Mouse (Mus musculus) stomach, embryonic 16.5 days (tissue): ENCODE results near the gene Nod1. TPM values are rescaled to one million over a fixed set of nuclear protein-coding genes. Genes with fewer than 3 reads are reported as not detected.

Experiments used
- ATAC-seq: fragments of 200-750 bp; cut with Nextera tagmentation; 2 replicates; pipeline ENCODE4 v1.8.0; 2017; ENCODE audit warnings: moderate number of reproducible peaks, moderate TSS enrichment; ENCODE audit not compliant: insufficient read depth, low FRiP score
- H3K27ac ChIP-seq: fragments of 300-500 bp; sonication (generic); 2 replicates; pipeline ENCODE4 v1.5.1; 2014; ENCODE audit warnings: low read length
- H3K27me3 ChIP-seq: fragments of 300-500 bp; sonication (generic); 2 replicates; pipeline ENCODE4 v1.6.1; 2014; ENCODE audit warnings: low read length, control low read depth, mixed read lengths; ENCODE audit not compliant: control insufficient read depth, insufficient read depth
- H3K36me3 ChIP-seq: fragments of 300-500 bp; sonication (generic); 2 replicates; pipeline ENCODE4 v1.6.1; 2014; ENCODE audit warnings: low read length; ENCODE audit not compliant: control insufficient read depth, insufficient read depth
- H3K4me1 ChIP-seq: fragments of 300-500 bp; sonication (generic); 2 replicates; pipeline ENCODE4 v1.6.1; 2014; ENCODE audit warnings: low read length, control low read depth, mixed read lengths; ENCODE audit not compliant: control insufficient read depth, insufficient read depth
- H3K4me2 ChIP-seq: fragments of 300-500 bp; sonication (generic); 2 replicates; pipeline ENCODE4 v1.6.1; 2014; ENCODE audit warnings: low read depth, low read length, mixed read lengths
- H3K4me3 ChIP-seq: fragments of 300-500 bp; sonication (generic); replicated peaks from 2 replicates; pipeline ENCODE4 v1.5.1; 2014; ENCODE audit warnings: mild to moderate bottlenecking, low read length
- H3K9ac ChIP-seq: fragments of 300-500 bp; sonication (generic); 2 replicates; pipeline ENCODE4 v1.6.1; 2014; ENCODE audit warnings: low read length
- H3K9me3 ChIP-seq: fragments of 300-500 bp; sonication (generic); replicated peaks from 2 replicates; pipeline ENCODE4 v1.6.1; 2016; ENCODE audit warnings: low read length, control low read depth; ENCODE audit not compliant: control insufficient read depth
- WGBS: fragments of 180-500 bp; shearing (Covaris S2); extraction: QIAGEN DNeasy Blood & Tissue Kit; methylation state at CpG from one replicate; pipeline ENCODE4 v1.1.7; 2014; 5-methylcytosine and 5-hydroxymethylcytosine counted together
- polyA plus RNA-seq: library from polyadenylated mRNA; unstranded; fragments of >200 nt; fragmentation: Nextera tagmentation; extraction: Ambion mirVana; gene quantifications from 2 replicates; pipeline ENCODE4 v1.2.1, GENCODE M21; 2015

Nod1 gene
- polyA plus RNA-seq, 1 experiment from 2014 or later, result 9.8 TPM

DNA sequence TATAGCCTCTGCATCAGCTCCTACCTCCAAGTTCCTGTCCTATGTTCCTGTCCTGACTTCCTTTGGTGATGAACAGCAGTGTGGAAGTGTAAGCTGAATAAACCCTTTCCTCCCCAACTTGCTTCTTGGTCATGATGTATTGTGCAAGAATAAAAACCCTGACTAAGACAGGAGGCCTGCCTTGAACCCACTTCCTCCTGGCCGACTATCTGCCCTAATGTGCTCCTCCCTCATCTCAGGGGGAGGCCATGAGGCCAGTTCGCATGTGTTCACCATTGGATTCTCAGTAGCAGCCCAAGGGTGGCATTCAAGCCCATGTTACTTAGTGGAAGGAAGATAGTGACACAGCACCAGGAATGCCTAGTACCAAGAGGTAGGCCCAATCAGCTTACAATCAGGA, 45.5 kb downstream of the Nod1 start:
- no peaks in the 10 kb centered on the region for H3K4me1 ChIP-seq
- ATAC-seq, result no peak
- H3K4me3 ChIP-seq, result no peak overlapping the region
- H3K27me3 ChIP-seq, result no peaks in the 10 kb centered on the region
- no peak overlapping the region for H3K4me2 ChIP-seq
- H3K9me3 ChIP-seq, result no peaks in the 10 kb centered on the region
- WGBS, result 73% methylated on average over 2 of the region's 2 CpGs
- H3K36me3 ChIP-seq, result 0 out of 2 replicates have a peak, but pooled peaks cover 5% of the 10 kb centered on the region
- no peak overlapping the region for H3K9ac ChIP-seq
- no peak overlapping the region for H3K27ac ChIP-seq

DNA sequence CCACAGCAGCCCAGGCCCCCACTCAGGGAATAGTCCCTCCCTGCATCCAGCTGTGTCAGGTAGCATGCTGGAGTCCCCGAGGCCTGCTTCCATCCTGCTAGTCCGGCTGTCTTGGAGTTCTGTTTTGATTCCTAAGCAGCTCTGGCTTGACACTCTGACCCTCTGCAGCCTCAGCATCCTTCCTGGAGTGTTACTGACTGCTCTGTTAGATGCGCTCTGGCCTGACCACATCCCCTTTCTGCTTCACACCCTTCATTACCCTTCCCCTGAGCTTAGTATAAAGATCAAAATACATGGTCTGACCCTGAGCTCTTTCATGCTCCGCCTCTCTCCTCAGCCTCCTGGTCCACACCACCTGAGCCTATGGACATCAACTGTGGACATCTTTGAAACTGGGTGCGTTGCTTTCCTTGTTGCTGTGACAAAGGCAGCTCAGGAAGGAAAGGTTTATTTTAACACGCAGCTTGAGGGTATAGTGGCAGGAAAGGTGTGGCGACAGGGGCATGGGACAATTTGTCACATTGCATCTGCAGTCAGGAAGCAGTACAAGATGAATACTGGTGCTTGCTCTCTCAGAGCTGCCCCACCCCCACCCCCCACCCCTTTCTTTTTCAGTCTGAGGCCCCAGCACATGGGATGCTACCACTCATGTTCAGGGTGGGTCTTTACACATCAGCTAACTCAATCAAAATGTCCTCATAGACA, 46.5 kb downstream of the Nod1 start:
- Histone ChIP-seq H3K27me3 (no peaks in the 10 kb centered on the region), H3K4me3 (no peak overlapping the region), H3K9ac (no peak overlapping the region), H3K9me3 (no peaks in the 10 kb centered on the region), H3K27ac (no peak overlapping the region), H3K4me2 (no peak overlapping the region), H3K4me1 (no peaks in the 10 kb centered on the region), H3K36me3 (0 out of 2 replicates have a peak, but pooled peaks cover 5% of the 10 kb centered on the region)
- 57% methylated on average over 7 of the region's 7 CpGs for WGBS
- no peak for ATAC-seq

DNA sequence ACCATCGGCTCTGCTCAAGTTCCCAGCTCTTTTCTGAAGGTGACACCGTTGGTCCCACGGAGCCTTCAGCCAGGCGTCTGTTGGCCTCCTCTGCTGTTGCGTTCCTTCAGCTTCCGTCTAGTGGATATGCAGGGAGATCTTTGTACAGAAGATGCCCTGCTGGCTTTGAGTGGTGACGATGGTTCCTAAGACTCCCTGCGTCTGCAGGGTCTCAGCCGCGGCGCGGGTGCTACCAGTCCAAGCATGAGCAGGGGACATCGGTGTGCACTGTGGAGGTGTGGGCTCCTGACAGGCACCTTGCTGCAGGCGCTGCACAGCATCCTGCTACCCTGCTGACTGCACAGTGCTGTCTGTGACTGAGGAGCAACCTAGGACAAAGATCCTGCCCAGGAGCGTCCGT, 47.9 kb downstream of the Nod1 start:
- H3K4me1 ChIP-seq, result no peaks in the 10 kb centered on the region
- no peaks in the 10 kb centered on the region for H3K27me3 ChIP-seq
- no peak overlapping the region for H3K4me3 ChIP-seq
- 93% methylated on average over 16 of the region's 16 CpGs for WGBS
- ATAC-seq, result no peak
- no peak overlapping the region for H3K9ac ChIP-seq
- no peak overlapping the region for H3K4me2 ChIP-seq
- no peak overlapping the region for H3K27ac ChIP-seq
- H3K9me3 ChIP-seq, result no peaks in the 10 kb centered on the region
- H3K36me3 ChIP-seq, result 0 out of 2 replicates have a peak, but pooled peaks cover 5% of the 10 kb centered on the region

DNA sequence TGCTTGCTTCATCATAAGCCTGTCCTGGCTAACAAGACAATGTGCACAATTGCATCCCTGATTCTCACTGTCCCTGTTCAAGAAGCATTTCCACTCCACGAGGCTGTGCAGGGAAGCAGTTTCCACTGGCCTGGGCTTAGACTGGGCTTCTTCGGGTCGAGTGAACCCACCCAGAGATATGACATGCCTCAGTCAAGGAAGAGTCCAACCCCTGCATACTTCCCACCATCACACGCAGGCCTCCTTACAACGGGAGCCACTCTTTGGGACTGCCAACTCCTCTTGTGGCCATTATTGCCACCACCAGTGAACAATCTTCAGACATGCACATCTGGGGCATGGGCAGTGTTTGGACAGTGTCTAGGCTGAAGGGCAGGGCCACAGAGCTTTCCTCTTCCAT, 53.9 kb downstream of the Nod1 start:
- Histone ChIP-seq H3K4me2 (no peak overlapping the region), H3K27me3 (no peaks in the 10 kb centered on the region), H3K27ac (no peak overlapping the region), H3K9me3 (no peaks in the 10 kb centered on the region), H3K36me3 (no peaks in the 10 kb centered on the region), H3K9ac (no peak overlapping the region), H3K4me3 (no peak overlapping the region), H3K4me1 (no peaks in the 10 kb centered on the region)
- ATAC-seq, result no peak
- 88% methylated on average over 5 of the region's 5 CpGs for WGBS

DNA sequence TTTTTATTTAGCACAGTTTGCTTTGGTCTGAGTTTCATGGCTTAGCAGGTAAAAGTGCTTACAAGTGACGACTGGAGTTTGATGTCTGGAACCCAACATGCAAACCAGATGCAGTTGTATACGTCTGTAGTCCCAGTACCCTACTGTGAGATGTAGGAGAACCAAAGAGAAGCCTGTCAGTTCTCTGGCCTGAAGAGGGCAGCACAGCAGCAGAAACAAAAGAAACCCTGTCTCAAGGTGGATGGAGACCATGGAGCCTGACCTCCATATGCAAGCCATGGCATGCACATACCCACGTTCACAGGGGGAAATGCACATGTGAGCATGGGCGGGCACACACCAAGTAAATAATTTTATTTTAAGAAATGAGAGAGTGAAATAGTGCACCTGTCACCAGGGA, 54.9 kb downstream of the Nod1 start:
- H3K4me3 ChIP-seq, result no peak overlapping the region
- no peak for ATAC-seq
- WGBS, result 29% methylated on average over 4 of the region's 4 CpGs
- H3K9me3 ChIP-seq, result no peaks in the 10 kb centered on the region
- H3K4me1 ChIP-seq, result no peaks in the 10 kb centered on the region
- H3K27ac ChIP-seq, result no peak overlapping the region
- H3K4me2 ChIP-seq, result no peak overlapping the region
- no peaks in the 10 kb centered on the region for H3K36me3 ChIP-seq
- H3K27me3 ChIP-seq, result no peaks in the 10 kb centered on the region
- no peak overlapping the region for H3K9ac ChIP-seq

DNA sequence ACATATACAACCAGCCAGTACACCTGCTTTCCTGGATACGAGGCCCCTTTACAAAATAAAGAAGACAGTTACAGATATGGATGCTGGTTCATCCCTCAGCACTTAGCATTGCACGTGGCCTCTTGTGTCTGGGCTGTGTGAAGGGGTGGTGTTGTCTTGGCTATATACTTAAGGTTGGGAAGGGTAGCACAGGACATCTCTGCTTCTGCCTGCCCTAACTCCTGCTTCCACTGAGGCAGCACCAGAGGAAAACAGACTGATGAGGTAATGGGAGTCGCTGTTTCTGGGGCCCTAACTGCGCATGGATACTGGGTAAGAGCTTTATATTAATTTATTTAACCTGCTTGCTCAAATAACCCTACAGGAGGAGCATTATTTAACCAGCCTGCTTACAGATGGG, 55.5 kb downstream of the Nod1 start:
- H3K9ac ChIP-seq, result no peak overlapping the region
- no peaks in the 10 kb centered on the region for H3K9me3 ChIP-seq

DNA sequence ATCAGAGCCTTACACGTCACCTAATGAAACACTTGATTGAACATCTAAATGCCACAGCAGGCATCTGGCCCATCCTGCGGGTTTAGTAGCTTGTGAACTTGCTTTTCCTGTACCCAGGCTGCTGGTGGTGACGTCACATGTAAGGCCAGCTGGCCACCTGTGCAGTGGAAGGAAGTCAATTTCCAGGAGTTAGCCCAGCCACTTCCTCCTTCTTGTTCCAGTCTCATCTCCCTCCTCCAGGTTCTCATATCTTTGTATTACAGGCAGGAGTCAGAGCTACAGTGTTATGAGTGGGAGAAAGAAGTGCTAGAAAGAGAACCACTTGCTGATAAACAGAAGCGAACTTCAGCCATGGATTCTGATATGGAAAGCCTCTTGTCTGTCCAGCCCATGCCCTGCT, 56.2 kb downstream of the Nod1 start:
- WGBS, result 69% methylated on average over 4 of the region's 4 CpGs
- ATAC-seq, result no peak

More for the DNA sequence above, 55.5 kb downstream of the Nod1 start:
- no peak overlapping the region for H3K4me3 ChIP-seq
- 68% methylated on average over 4 of the region's 4 CpGs for WGBS
- H3K4me2 ChIP-seq, result no peak overlapping the region
- ATAC-seq, result no peak
- H3K27ac ChIP-seq, result no peak overlapping the region
- H3K27me3 ChIP-seq, result no peaks in the 10 kb centered on the region
- no peaks in the 10 kb centered on the region for H3K4me1 ChIP-seq
- no peaks in the 10 kb centered on the region for H3K36me3 ChIP-seq

DNA sequence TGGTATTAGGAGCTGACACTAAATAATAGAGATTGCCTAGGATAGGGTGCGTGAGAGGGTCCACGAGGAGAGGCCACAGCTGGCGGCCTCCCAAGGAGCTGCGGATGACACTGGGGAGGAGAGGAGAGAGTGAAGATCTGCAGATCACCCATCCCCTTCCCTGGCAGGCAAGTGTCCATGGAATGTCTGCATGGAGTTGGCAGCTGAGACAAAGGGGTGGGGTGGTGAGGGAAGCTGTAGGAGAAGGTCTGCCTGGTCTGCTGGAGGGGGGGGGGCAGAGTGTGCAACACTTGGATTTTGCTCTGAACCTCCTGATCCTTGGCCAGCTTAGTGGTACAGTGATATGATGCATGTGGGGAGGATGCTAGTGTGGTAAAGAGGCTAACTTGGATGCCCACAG, 57.4 kb downstream of the Nod1 start:
- ATAC-seq, result no peak
- Histone ChIP-seq H3K36me3 (no peaks in the 10 kb centered on the region), H3K4me1 (no peaks in the 10 kb centered on the region), H3K4me2 (no peak overlapping the region), H3K9ac (no peak overlapping the region), H3K27ac (no peak overlapping the region), H3K27me3 (no peaks in the 10 kb centered on the region), H3K9me3 (no peaks in the 10 kb centered on the region), H3K4me3 (no peak overlapping the region)
- 60% methylated on average over 4 of the region's 4 CpGs for WGBS

More for the DNA sequence above, 56.2 kb downstream of the Nod1 start:
- no peak overlapping the region for H3K4me3 ChIP-seq
- H3K36me3 ChIP-seq, result no peaks in the 10 kb centered on the region
- H3K27ac ChIP-seq, result no peak overlapping the region
- no peaks in the 10 kb centered on the region for H3K27me3 ChIP-seq
- H3K9me3 ChIP-seq, result no peaks in the 10 kb centered on the region
- H3K4me1 ChIP-seq, result no peaks in the 10 kb centered on the region
- no peak overlapping the region for H3K4me2 ChIP-seq
- H3K9ac ChIP-seq, result no peak overlapping the region

DNA sequence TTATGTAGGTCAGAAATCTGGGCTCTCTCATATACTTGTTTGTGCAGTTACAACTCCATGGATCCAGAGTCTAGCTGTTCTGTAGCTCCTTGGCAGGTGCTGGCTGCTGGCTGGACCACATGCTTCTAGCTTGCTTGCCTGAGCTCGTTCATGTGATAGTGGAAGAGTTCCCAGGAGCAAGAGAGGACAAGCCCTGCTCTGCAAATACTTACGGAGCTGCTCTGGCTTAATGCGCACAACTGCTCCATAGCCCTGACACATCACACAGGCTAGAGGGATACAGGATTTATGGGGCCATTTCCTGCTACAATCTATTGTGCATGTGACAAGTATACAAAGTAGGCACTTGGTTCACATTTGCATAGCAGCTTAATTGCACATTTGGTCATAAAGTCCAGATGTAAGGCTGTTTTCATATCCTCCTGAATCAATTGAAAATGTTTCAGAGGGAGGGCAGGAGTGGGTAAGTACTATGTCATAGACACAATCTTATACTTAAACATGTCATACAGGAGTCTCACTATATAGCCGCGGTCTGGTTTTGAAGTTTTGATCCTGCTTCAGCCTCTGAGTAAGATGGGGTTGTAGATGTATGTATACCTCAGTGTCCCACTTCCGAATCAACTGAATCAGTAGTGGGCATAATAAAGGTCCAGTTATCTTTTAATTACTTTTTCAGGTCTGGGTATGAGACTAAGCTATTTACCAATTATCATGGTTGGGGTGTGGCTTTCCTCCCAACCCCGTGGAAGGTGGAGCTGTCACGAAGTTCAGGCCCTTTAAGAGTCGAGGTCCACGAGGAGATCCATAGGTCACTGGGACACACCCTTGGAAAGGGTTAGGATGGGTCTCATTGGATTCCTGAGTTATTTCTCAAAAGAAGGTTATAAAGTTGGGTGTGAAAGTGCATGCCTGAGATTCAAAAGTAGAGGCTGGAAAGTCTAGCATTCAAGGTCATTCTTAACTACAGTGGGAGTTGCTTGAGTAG, 66.1 kb downstream of the Nod1 start:
- Histone ChIP-seq H3K9ac (no peak overlapping the region), H3K4me3 (no peak overlapping the region), H3K4me2 (no peak overlapping the region), H3K9me3 (no peaks in the 10 kb centered on the region), H3K36me3 (no peaks in the 10 kb centered on the region), H3K27ac (peak overlapping the region; percentile 20; the same call in 1 of the 2 replicates), H3K27me3 (no peaks in the 10 kb centered on the region), H3K4me1 (no peaks in the 10 kb centered on the region)
- ATAC-seq, result peak; percentile 74
- 72% methylated on average over 10 of the region's 10 CpGs for WGBS
